Mouse (Mus musculus): ENCODE data around the gene Borcs6. TPM values are rescaled to one million over a fixed set of nuclear protein-coding genes. Genes with fewer than 3 reads are reported as not detected.
A peak's percentile ranks its signal among the peaks of the same experiment; 100 is the strongest.

The Borcs6 gene
- polyA plus RNA-seq, 1 experiment from 2014 or later = 8.0 TPM

DNA sequence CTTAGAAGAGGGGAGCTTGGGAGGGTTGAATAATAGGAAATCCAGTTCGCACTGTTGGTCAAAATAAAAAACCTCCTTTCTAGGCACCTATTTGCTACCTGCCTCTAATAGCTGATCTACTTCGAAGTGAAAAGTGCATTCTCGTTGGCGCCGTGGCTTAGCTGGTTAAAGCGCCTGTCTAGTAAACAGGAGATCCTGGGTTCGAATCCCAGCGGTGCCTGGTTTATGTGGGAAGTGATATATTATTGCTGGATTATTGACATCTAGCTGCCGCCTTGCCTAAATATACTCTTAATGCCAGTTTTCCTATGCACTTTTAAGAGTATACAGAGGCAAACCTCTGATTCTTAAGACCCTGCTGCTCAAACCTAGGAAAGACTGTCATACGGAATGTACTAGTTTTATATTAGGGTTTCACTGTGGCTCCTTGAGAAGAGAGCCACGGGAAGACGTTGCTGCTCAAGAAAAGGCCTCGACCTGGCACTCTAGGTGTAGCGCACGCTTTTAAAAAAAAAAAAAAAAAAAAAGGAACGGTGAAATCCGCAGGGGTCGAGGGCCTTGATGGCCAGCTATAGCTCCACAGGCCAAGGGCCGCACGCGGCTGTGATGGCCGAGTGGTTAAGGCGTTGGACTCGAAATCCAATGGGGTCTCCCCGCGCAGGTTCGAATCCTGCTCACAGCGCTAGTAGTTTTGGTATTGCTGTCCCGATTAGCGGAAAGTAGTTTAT, 51.0 kb downstream of the Borcs6 start:
- peak overlapping the region; percentile 52; the same call in 1 of the 2 replicates for H3K9ac ChIP-seq (ENCODE audit: low read depth, low read length)
- H3K36me3 ChIP-seq (ENCODE audit: control insufficient read depth, insufficient read depth, low read length) = peaks cover 27% of the 10 kb centered on the region
- WGBS = 2% methylated on average over 30 of the region's 30 CpGs
- peak overlapping the region; percentile 70 for H3K4me2 ChIP-seq (ENCODE audit: low read depth, low read length)
- H3K9me3 ChIP-seq (ENCODE audit: control insufficient read depth, low read length) = no peaks in the 10 kb centered on the region
- ATAC-seq = peak; percentile 74
- H3K4me3 ChIP-seq (ENCODE audit: low read length) = peak overlapping the region; percentile 55
- no peaks in the 10 kb centered on the region for H3K27me3 ChIP-seq (replicated peaks; ENCODE audit: control insufficient read depth, insufficient read depth, low read length)
- H3K4me1 ChIP-seq (ENCODE audit: control insufficient read depth, insufficient read depth, low read length) = peaks cover 8% of the 10 kb centered on the region
- H3K27ac ChIP-seq (ENCODE audit: low read length) = 0 out of 2 replicates have a peak overlapping the region, but pooled peaks have one; percentile 46

Other genes starting within 250 kb of the Borcs6 start
- gene Ndel1, start 187.9 kb upstream of the Borcs6 start, polyA plus RNA-seq (2015; fragmentation: Nextera tagmentation; extraction: Ambion mirVana) = 70.4 and 73.6 TPM in 2 replicates
- 0.34 and 0.54 TPM in 2 replicates for gene Rnf222, start 171.2 kb upstream of the Borcs6 start, polyA plus RNA-seq (2015; fragmentation: Nextera tagmentation; extraction: Ambion mirVana)
- gene Rpl26, start 158.1 kb upstream of the Borcs6 start, polyA plus RNA-seq (2015; fragmentation: Nextera tagmentation; extraction: Ambion mirVana) = 784 and 889 TPM in 2 replicates
- not detected in 2 replicates for gene Odf4, start 132.6 kb upstream of the Borcs6 start, polyA plus RNA-seq (2015; fragmentation: Nextera tagmentation; extraction: Ambion mirVana)
- 8.3 and 9.0 TPM in 2 replicates for gene Arhgef15, start 102.2 kb upstream of the Borcs6 start, polyA plus RNA-seq (2015; fragmentation: Nextera tagmentation; extraction: Ambion mirVana)
- 3.5 and 3.8 TPM in 2 replicates for gene Slc25a35, start 91.6 kb upstream of the Borcs6 start, polyA plus RNA-seq (2015; fragmentation: Nextera tagmentation; extraction: Ambion mirVana)
- gene Rangrf, start 84.5 kb upstream of the Borcs6 start, polyA plus RNA-seq (2015; fragmentation: Nextera tagmentation; extraction: Ambion mirVana) = 48.2 and 56.7 TPM in 2 replicates
- 20.5 and 22.5 TPM in 2 replicates for gene Pfas, start 51.3 kb upstream of the Borcs6 start, polyA plus RNA-seq (2015; fragmentation: Nextera tagmentation; extraction: Ambion mirVana)
- gene Ctc1, start 43.8 kb upstream of the Borcs6 start, polyA plus RNA-seq (2015; fragmentation: Nextera tagmentation; extraction: Ambion mirVana) = 36.8 and 38.5 TPM in 2 replicates
- gene Aurkb, start 14.1 kb upstream of the Borcs6 start, polyA plus RNA-seq (2015; fragmentation: Nextera tagmentation; extraction: Ambion mirVana) = 114 and 139 TPM in 2 replicates
- gene Tmem107, start 11.1 kb downstream of the Borcs6 start, polyA plus RNA-seq (2015; fragmentation: Nextera tagmentation; extraction: Ambion mirVana) = 38.6 and 44.8 TPM in 2 replicates
- 65.8 TPM in 2 replicates for gene Vamp2, start 28.8 kb downstream of the Borcs6 start, polyA plus RNA-seq (2015; fragmentation: Nextera tagmentation; extraction: Ambion mirVana)
- gene Per1, start 35.5 kb downstream of the Borcs6 start, polyA plus RNA-seq (2015; fragmentation: Nextera tagmentation; extraction: Ambion mirVana) = 13.6 and 13.7 TPM in 2 replicates
- 0.29 and 0.33 TPM in 2 replicates for gene Hes7, start 60.7 kb downstream of the Borcs6 start, polyA plus RNA-seq (2015; fragmentation: Nextera tagmentation; extraction: Ambion mirVana)
- gene 9130213A22Rik, start 62.9 kb downstream of the Borcs6 start, polyA plus RNA-seq (2015; fragmentation: Nextera tagmentation; extraction: Ambion mirVana) = 0.11 and 0.29 TPM in 2 replicates
- 0.31 and 0.45 TPM in 2 replicates for gene Aloxe3, start 66.2 kb downstream of the Borcs6 start, polyA plus RNA-seq (2015; fragmentation: Nextera tagmentation; extraction: Ambion mirVana)
- 0.33 and 0.38 TPM in 2 replicates for gene Alox12b, start 97.3 kb downstream of the Borcs6 start, polyA plus RNA-seq (2015; fragmentation: Nextera tagmentation; extraction: Ambion mirVana)
- 0.13 and 0.15 TPM in 2 replicates for gene Alox8, start 138.1 kb downstream of the Borcs6 start, polyA plus RNA-seq (2015; fragmentation: Nextera tagmentation; extraction: Ambion mirVana)
- gene Gucy2e, start 177.3 kb downstream of the Borcs6 start, polyA plus RNA-seq (2015; fragmentation: Nextera tagmentation; extraction: Ambion mirVana) = 0.02 and 0.07 TPM in 2 replicates

All from intestine, embryonic 16.5 days (tissue).